Mouse (Mus musculus) small intestine, adult 2 months (tissue): ENCODE results near the gene Dock8. TPM values are rescaled to one million over a fixed set of nuclear protein-coding genes. Genes with fewer than 3 reads are reported as not detected.

Experiments
- H3K27ac ChIP-seq: fragments of 200-500 bp; 2 replicates; pipeline ENCODE4 v1.5.1; 2012; ENCODE audit warnings: low read depth, low read length, control low read depth, inconsistent platforms; ENCODE audit not compliant: insufficient read depth
- H3K27me3 ChIP-seq: fragments of 200-500 bp; 2 replicates; pipeline ENCODE4 v1.6.1; 2012; ENCODE audit warnings: mild to moderate bottlenecking, moderate library complexity, low read length, inconsistent platforms; ENCODE audit not compliant: control insufficient read depth, insufficient read depth
- H3K36me3 ChIP-seq: fragments of 200-500 bp; 2 replicates; pipeline ENCODE4 v1.6.1; 2012; ENCODE audit warnings: mild to moderate bottlenecking, low read length, control low read depth, inconsistent platforms; ENCODE audit not compliant: control insufficient read depth, insufficient read depth
- H3K4me1 ChIP-seq: fragments of 200-500 bp; 2 replicates; pipeline ENCODE4 v1.6.1; 2012; ENCODE audit warnings: low read length, inconsistent platforms, mixed read lengths; ENCODE audit not compliant: control insufficient read depth, insufficient read depth, insufficient read length
- H3K4me3 ChIP-seq: fragments of 200-500 bp; 2 replicates; pipeline ENCODE4 v1.5.1; 2012; ENCODE audit warnings: low read depth, mild to moderate bottlenecking, control low read depth, inconsistent platforms, low read length, moderate library complexity
- CTCF ChIP-seq: fragments of 200-500 bp; IDR thresholded peaks from 2 replicates; pipeline ENCODE4 v1.5.1; 2012; ENCODE audit warnings: low read depth, mild to moderate bottlenecking, control low read depth, inconsistent platforms, low read length, moderate library complexity, mixed read lengths; ENCODE audit not compliant: insufficient replicate concordance, insufficient read length; ENCODE audit errors: extremely low read depth
- POLR2A ChIP-seq: fragments of 200-500 bp; IDR thresholded peaks from 2 replicates; pipeline ENCODE4 v1.6.1; 2012; ENCODE audit warnings: low read depth, mild to moderate bottlenecking, control low read depth, inconsistent platforms, low read length, moderate library complexity
- WGBS: fragments of 180-500 bp; shearing (Covaris S2); methylation state at CpG from one replicate; pipeline ENCODE4 v1.1.7; 2018; 5-methylcytosine and 5-hydroxymethylcytosine counted together
- polyA plus RNA-seq: library from polyadenylated mRNA; depleted of rRNA; stranded (reverse); fragments of >200 nt; gene quantifications from 2 replicates; pipeline ENCODE4 v1.2.3, GENCODE M21; 2012

Gene Dock8
- polyA plus RNA-seq, 1 experiment = 14.7 TPM

DNA sequence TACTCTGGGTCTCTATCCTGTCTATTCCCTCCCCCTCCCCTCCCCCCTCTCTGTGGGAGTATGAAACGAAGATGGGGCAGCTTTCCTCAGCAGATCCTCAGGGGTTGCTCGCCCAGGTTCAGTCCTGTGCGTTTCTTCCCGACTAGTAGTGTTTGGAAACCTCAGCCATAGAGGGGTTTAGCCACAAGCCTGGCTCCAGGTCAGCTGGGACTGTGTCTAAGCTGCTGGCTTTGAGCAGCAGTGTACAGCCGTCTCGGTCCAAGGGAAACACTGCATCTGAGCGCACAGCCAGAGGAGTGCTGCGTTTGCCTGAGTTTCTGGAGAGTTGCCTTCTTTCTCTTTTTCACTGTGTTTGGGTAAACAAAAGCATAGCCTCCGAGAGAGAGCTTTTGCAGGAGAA is 61.0 kb downstream of the Dock8 start:
- Histone ChIP-seq H3K4me1 (peaks cover 6% of the 10 kb centered on the region; the same call in 1 of the 2 replicates), H3K27me3 (no peaks in the 10 kb centered on the region), H3K27ac (no peak overlapping the region), H3K4me3 (no peak overlapping the region), H3K36me3 (peaks cover 3% of the 10 kb centered on the region)
- 63% methylated on average over 9 of the region's 9 CpGs for WGBS
- no peak for TF ChIP-seq POLR2A
- no peak for TF ChIP-seq CTCF

DNA sequence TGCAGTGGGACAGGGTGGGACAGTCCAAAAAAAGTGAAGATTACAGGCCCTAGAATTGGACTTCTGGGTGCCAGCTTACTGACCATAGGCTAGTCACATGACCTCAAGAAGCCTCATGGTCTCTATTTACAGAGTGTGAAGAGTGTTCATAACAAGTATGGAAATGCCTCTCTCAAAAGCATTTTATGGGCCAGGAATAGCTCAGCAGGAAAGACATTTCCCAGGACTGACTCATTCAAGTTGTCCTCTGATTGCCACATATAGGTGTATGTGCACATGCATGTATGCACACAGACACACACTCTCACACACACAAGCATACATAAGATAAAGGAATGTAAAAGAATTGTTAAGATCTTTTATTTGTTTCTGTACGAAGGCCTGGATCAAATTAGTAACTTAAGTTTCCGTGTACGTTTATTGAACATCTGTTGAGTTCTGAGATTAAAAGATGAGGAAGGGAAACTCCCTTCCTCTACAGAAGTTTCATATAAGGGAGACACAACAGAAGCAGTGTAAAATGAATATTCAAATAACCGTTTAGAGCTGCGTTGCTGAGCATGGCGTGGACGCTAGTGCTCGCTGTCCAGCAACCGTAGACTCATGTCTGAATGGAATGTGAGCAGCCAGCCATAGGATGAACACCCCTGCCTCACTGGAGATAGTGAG is 63.0 kb downstream of the Dock8 start:
- no peak overlapping the region for H3K27ac ChIP-seq

DNA sequence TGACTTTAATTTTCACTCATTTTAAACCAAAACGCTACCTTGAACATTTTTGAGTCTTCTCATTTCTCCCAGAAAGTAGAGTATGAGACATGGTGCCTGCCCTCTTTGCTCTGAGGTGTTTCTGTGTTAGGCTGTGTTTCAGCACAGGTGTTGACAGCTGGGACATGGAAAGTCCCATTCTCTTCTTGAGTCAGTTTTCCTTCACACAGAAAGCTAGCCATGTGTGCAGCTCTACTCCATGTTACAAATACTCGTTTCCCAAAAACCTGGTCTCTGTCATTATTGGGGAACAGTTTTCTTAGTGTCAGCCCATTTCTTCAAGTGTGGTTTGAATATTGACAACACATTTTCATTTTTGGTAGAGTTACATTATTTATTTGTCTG is 63.5 kb downstream of the Dock8 start:
- Histone ChIP-seq H3K4me3 (no peak overlapping the region), H3K27ac (no peak overlapping the region), H3K27me3 (no peaks in the 10 kb centered on the region), H3K36me3 (peaks cover 9% of the 10 kb centered on the region), H3K4me1 (peaks cover 2% of the 10 kb centered on the region; the same call in 1 of the 2 replicates)
- TF ChIP-seq CTCF = no peak
- TF ChIP-seq POLR2A = no peak
- WGBS = 86% methylated on average over 2 of the region's 2 CpGs

More for the DNA sequence above, 63.0 kb downstream of the Dock8 start:
- Histone ChIP-seq H3K4me3 (no peak overlapping the region), H3K27me3 (no peaks in the 10 kb centered on the region), H3K4me1 (peaks cover 2% of the 10 kb centered on the region; the same call in 1 of the 2 replicates), H3K36me3 (peaks cover 9% of the 10 kb centered on the region)
- TF ChIP-seq POLR2A (no peak), CTCF (no peak)
- WGBS = 90% methylated on average over 9 of the region's 9 CpGs

DNA sequence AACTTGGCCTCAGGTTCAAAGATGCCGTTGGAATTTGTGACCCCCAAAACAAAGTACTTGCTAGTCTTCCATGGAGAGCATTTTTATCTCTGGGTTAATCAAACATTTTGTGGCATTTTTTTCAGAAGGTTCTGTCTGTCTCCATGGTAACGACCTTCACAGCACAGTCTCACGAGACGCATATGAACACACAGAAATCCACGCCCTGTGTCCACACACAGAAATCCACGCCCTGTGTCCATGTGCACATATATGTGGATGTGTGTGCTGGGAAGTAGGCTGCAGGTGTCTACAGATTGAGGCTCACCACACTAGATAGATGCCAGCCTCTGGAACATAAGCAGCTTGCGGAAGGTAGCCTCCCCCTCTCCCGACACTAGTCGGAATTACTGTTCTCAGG is 66.9 kb downstream of the Dock8 start:
- H3K27me3 ChIP-seq = no peaks in the 10 kb centered on the region
- peaks cover 9% of the 10 kb centered on the region for H3K36me3 ChIP-seq
- no peaks in the 10 kb centered on the region for H3K4me1 ChIP-seq
- TF ChIP-seq CTCF (no peak), POLR2A (no peak)
- WGBS = 70% methylated on average over 9 of the region's 9 CpGs
- H3K4me3 ChIP-seq = no peak overlapping the region
- H3K27ac ChIP-seq = no peak overlapping the region

DNA sequence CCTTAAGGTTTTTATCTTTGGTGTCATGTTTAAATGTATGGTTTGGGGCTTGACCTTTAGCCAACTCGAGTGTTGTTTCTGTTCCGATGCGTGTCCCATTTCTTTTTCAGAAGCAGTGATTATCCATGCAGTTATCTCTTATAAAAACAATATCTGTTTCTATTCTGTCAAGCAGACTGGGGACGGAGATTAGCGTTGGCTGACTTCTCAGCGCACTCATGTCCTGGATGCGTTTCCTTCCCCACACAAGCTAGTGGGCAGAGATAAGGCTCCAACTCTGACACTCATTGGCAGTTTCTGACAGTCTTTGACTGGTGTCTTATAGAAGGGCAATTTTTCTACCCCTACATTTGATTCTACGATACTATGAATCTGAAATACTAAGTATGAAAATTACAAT is 69.2 kb downstream of the Dock8 start:
- Histone ChIP-seq H3K27ac (no peak overlapping the region), H3K4me3 (no peak overlapping the region), H3K36me3 (peaks cover 9% of the 10 kb centered on the region), H3K4me1 (no peaks in the 10 kb centered on the region), H3K27me3 (no peaks in the 10 kb centered on the region)
- no peak for TF ChIP-seq POLR2A
- no peak for TF ChIP-seq CTCF
- 81% methylated on average over 8 of the region's 8 CpGs for WGBS

DNA sequence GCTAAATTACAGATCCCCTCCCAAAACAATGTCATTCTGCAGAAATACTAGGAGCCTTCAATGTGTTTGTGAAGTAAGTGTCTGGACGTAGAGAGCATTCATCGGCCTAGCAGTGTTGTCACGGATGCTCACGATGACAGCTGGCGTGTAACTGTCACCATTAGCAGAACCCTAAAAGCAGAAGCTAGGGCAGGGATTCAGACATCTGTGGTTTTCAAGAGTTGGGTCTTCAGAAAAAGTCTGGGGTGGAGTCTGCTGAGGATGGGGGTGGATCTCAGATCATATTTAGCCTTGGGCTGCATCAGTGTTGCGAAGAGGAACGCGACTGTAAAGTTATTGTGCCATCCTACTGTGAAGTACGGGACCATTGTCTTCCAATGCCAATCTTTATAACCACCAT is 73.2 kb downstream of the Dock8 start:
- WGBS = 87% methylated on average over 9 of the region's 9 CpGs
- H3K27ac ChIP-seq = no peak overlapping the region
- no peaks in the 10 kb centered on the region; the same call in 1 of the 2 replicates for H3K36me3 ChIP-seq
- TF ChIP-seq CTCF (no peak), POLR2A (no peak)
- no peak overlapping the region for H3K4me3 ChIP-seq
- H3K27me3 ChIP-seq = no peaks in the 10 kb centered on the region
- H3K4me1 ChIP-seq = no peaks in the 10 kb centered on the region

DNA sequence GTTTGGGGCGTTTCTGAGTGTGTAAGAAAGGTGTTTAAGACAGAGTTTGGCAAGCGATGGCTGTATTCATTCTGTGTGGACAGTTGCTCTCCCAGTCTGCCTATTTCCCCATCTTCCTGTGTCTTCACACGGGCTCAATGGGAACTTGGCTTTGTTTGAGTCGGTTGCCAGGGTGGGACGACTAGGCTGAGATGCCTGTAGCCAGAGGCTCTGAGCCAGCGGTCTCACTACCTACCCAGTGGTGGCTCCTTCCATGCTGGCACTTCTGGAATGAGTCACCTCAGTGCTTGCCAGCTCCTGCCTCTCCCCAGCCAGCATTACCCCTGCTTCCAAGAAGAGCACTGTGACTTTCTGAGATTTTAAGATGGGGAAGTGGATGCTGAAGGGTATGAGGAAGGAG is 75.4 kb downstream of the Dock8 start:
- no peaks in the 10 kb centered on the region for H3K4me1 ChIP-seq
- 75% methylated on average over 6 of the region's 6 CpGs for WGBS
- H3K36me3 ChIP-seq = peaks cover 7% of the 10 kb centered on the region
- H3K27ac ChIP-seq = no peak overlapping the region
- TF ChIP-seq CTCF (no peak), POLR2A (no peak)
- no peak overlapping the region for H3K4me3 ChIP-seq
- H3K27me3 ChIP-seq = no peaks in the 10 kb centered on the region
